Mouse (Mus musculus) hindbrain, embryonic 15.5 days (tissue): Measurements from ENCODE around the gene Gm12888. TPM values are rescaled to one million over a fixed set of nuclear protein-coding genes. Genes with fewer than 3 reads are reported as not detected.
"Not testable (repeated sequence)": the region's sequence is repeated elsewhere in the genome, so short reads cannot be mapped to it uniquely, and the experiment has no call there.

Experiments
- ATAC-seq: fragments of 200-750 bp; cut with Nextera tagmentation; 2 replicates; pipeline ENCODE4 v1.8.0; 2017; ENCODE audit warnings: low read depth, moderate number of reproducible peaks, moderate TSS enrichment; ENCODE audit not compliant: low FRiP score
- H3K27ac ChIP-seq: fragments of 300-500 bp; sonication (generic); replicated peaks from 2 replicates; pipeline ENCODE4 v1.5.1; 2015; ENCODE audit warnings: mild to moderate bottlenecking, inconsistent platforms
- H3K27me3 ChIP-seq: fragments of 300-500 bp; sonication (generic); 2 replicates; pipeline ENCODE4 v1.6.1; 2015; ENCODE audit warnings: control low read depth, inconsistent platforms
- H3K36me3 ChIP-seq: fragments of 300-500 bp; sonication (generic); 2 replicates; pipeline ENCODE4 v1.6.1; 2015; ENCODE audit warnings: control low read depth, inconsistent platforms
- H3K4me1 ChIP-seq: fragments of 300-500 bp; sonication (generic); replicated peaks from 2 replicates; pipeline ENCODE4 v1.6.1; 2015; ENCODE audit warnings: control low read depth, inconsistent platforms
- H3K4me2 ChIP-seq: fragments of 300-500 bp; sonication (generic); 2 replicates; pipeline ENCODE4 v1.6.1; 2015; ENCODE audit warnings: moderate library complexity, mild to moderate bottlenecking, inconsistent platforms
- H3K4me3 ChIP-seq: fragments of 300-500 bp; sonication (generic); 2 replicates; pipeline ENCODE4 v1.5.1; 2015; ENCODE audit warnings: mild to moderate bottlenecking, inconsistent platforms
- H3K9ac ChIP-seq: fragments of 300-500 bp; sonication (generic); 2 replicates; pipeline ENCODE4 v1.6.1; 2015; ENCODE audit warnings: inconsistent platforms
- H3K9me3 ChIP-seq: fragments of 300-500 bp; sonication (generic); 2 replicates; pipeline ENCODE4 v1.6.1; 2016; ENCODE audit warnings: control low read depth, inconsistent platforms
- WGBS: fragments of 180-500 bp; shearing (Covaris S2); methylation state at CpG from one replicate; pipeline ENCODE4 v1.1.7; 2015; 5-methylcytosine and 5-hydroxymethylcytosine counted together
- polyA plus RNA-seq: library from polyadenylated mRNA; unstranded; fragments of >200 nt; fragmentation: Nextera tagmentation; extraction: Ambion mirVana; gene quantifications from 2 replicates; pipeline ENCODE4 v1.2.1, GENCODE M21; 2015

Gene Gm12888
- not detected in 2 replicates for polyA plus RNA-seq

- WGBS = 77% methylated on average over 5 of the region's 5 CpGs
- ATAC-seq, H3K9me3 ChIP-seq, H3K4me1 ChIP-seq, H3K9ac ChIP-seq, H3K27me3 ChIP-seq, H3K4me2 ChIP-seq, H3K36me3 ChIP-seq, H3K4me3 ChIP-seq, H3K27ac ChIP-seq: not testable (repeated sequence)
These were observed at the start of gene Gm12888 for GRCm38 (mm10) chr4:121324817-121325216. Gene Gm12888 (minus strand): TSS chr4:121324917.

Other genes with a start within 250 kb of the Gm12888 start
- 24.3 and 26.3 TPM in 2 replicates for gene Zmpste24, start 226.7 kb downstream of the Gm12888 start, polyA plus RNA-seq
- not detected in 2 replicates for gene Tmco2, start 215.7 kb downstream of the Gm12888 start, polyA plus RNA-seq
- gene Rlf, start 109.8 kb downstream of the Gm12888 start, polyA plus RNA-seq = 25.3 and 30.6 TPM in 2 replicates
- not detected in 2 replicates for gene Gm12886, start 98.2 kb upstream of the Gm12888 start, polyA plus RNA-seq